Mouse (Mus musculus) testis, adult 2 months (tissue): ENCODE measurements at regions not wholly inside any gene's neighbourhood (a gene's known extent, or its start where the extent isn't known, plus 50 kb on each side); places are given as distances from the start of the nearest gene placed in this dataset.

Source experiments
- CTCF ChIP-seq: fragments of 200-500 bp; IDR thresholded peaks from 2 replicates; pipeline ENCODE4 v1.5.1; 2012; ENCODE audit warnings: low read depth, mild to moderate bottlenecking, inconsistent platforms, low read length, moderate library complexity; ENCODE audit not compliant: control insufficient read depth, insufficient read depth, insufficient replicate concordance
- POLR2A ChIP-seq: fragments of 200-500 bp; IDR thresholded peaks from 2 replicates; pipeline ENCODE4 v1.6.1; 2012; ENCODE audit warnings: low read depth, mild to moderate bottlenecking, inconsistent platforms, low read length, moderate library complexity; ENCODE audit not compliant: control insufficient read depth

GRCm38 (mm10) chr13:15853022-15853566 is 158.6 kb upstream of the Inhba start:
- TF ChIP-seq POLR2A, result no peak
- no peak for TF ChIP-seq CTCF
